Mouse (Mus musculus): ENCODE data around the gene Gm11037. TPM values are rescaled to one million over a fixed set of nuclear protein-coding genes. Genes with fewer than 3 reads are reported as not detected.
A peak's percentile ranks its signal among the peaks of the same experiment; 100 is the strongest.

Gm11037 gene
- polyA plus RNA-seq, 1 experiment: not detected

DNA sequence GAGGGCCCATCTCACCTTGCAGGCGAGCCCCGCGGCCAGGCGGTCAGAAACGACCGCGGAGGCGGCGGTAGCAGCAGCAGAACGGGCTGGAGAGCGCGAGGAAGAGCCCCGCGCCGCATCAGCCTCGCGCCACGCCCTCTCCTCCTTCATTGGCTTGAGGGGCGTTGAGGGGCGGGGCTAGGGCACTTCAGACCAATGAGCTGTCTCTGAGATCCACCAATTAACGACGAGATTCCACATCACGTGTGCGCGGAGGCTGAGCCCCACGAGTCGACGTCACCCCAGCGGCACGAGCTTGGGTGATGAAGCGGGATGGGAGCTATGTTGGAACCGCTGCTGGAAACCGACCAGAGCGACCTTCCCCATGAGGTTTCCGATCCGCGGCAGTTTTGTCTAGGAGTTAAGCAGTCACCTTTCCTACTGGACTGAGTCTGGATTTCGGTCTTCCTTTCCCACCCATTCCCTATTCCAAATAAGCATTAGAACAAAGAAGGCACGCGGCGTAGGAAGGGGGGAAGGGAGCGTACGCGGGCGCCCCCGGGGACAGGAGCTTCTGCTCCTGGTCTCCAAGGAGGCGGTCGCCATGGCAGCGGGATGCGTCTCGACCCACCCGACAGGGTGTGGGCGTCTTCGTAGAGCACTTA lies 26.8 kb downstream of the Gm11037 start, which contains the start of gene 1700037H04Rik:
1700037H04Rik (minus strand) TSS at position 144 of the 644 bp plus-strand sequence.
- Histone ChIP-seq H3K4me3 (peak within 1 kb of the TSS; percentile 59), H3K36me3 (ENCODE audit: control insufficient read depth, insufficient read depth) (no peaks in the 10 kb centered on the region), H3ac (ENCODE audit: control insufficient read depth, insufficient read length) (peak within 1 kb of the TSS; percentile 20), H3K79me2 (ENCODE audit: control insufficient read depth, insufficient read depth) (peaks cover 11% of the 10 kb centered on the region), H3K27me3 (ENCODE audit: control insufficient read depth, insufficient read depth, insufficient read length) (no peaks in the 10 kb centered on the region), H3K4me2 (ENCODE audit: low read depth) (peak within 1 kb of the TSS; percentile 95)
- TF ChIP-seq TCF3 (IDR thresholded peaks at IDR 0.05; ENCODE audit: insufficient read length, low read depth) (no peak), MYOD1 (IDR thresholded peaks at IDR 0.05; ENCODE audit: control insufficient read depth in 1 of 3, insufficient read length in 2 of 3, low read depth in 2 of 3) (no peak), MAX (IDR thresholded peaks at IDR 0.05; ENCODE audit: low read depth) (peak; percentile 59), CEBPB (IDR thresholded peaks at IDR 0.05; ENCODE audit: insufficient read depth, poor library complexity, severe bottlenecking) (no peak), POLR2AphosphoS2 (IDR thresholded peaks at IDR 0.05; ENCODE audit: insufficient read length, low read depth) (peak; percentile 88), SRF (IDR thresholded peaks at IDR 0.05; ENCODE audit: control insufficient read depth, insufficient read length, low read depth) (peak; percentile 66), E2F4 (IDR thresholded peaks at IDR 0.05; ENCODE audit: insufficient read depth) (peak; percentile 35), REST (IDR thresholded peaks at IDR 0.05; ENCODE audit: insufficient read depth, insufficient read length) (no peak), USF1 (IDR thresholded peaks at IDR 0.05; ENCODE audit: low read depth) (peak; percentile 99), POLR2A (IDR thresholded peaks at IDR 0.05; ENCODE audit: insufficient read length, low read depth) (peak; percentile 90), TCF12 (IDR thresholded peaks at IDR 0.05; ENCODE audit: insufficient read depth, poor library complexity, severe bottlenecking) (no peak), MYOG (IDR thresholded peaks at IDR 0.05; ENCODE audit: control insufficient read depth in 1 of 3, insufficient read depth in 1 of 3, insufficient read length in 2 of 3, low read depth in 2 of 3) (no peak)

DNA sequence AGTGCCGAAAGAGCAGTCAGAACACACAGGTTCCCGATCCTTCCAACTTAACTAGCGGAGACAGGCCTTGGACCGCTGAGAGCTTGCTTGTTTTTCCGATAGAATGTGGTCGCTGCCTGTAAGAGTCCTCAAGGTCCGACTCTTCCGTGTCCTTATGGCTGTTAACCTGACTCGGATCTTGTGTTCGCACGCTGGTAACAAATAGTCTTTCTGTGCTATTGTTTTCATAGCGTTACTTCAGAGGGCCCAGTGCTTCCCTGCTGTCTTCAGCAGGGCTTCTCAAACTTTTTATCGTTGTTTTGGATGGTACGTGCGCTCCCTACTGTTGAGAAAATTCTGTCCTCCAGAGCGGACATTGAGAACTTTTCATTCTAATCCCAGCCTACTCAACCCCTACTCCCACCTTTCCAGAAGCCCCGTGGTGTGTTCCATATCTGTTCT lies 27.4 kb downstream of the Gm11037 start:
- no peaks in the 10 kb centered on the region for H3K27me3 ChIP-seq (ENCODE audit: control insufficient read depth, insufficient read depth, insufficient read length)
- peak overlapping the region; percentile 20 for H3ac ChIP-seq (ENCODE audit: control insufficient read depth, insufficient read length)
- H3K4me2 ChIP-seq (ENCODE audit: low read depth): peak overlapping the region; percentile 95
- H3K36me3 ChIP-seq (ENCODE audit: control insufficient read depth, insufficient read depth): no peaks in the 10 kb centered on the region
- H3K4me3 ChIP-seq: peak overlapping the region; percentile 59
- TF ChIP-seq POLR2A (IDR thresholded peaks at IDR 0.05; ENCODE audit: insufficient read length, low read depth): no peak
- no peak for TF ChIP-seq SRF (IDR thresholded peaks at IDR 0.05; ENCODE audit: control insufficient read depth, insufficient read length, low read depth)
- no peak for TF ChIP-seq TCF3 (IDR thresholded peaks at IDR 0.05; ENCODE audit: insufficient read length, low read depth)
- TF ChIP-seq CEBPB (IDR thresholded peaks at IDR 0.05; ENCODE audit: insufficient read depth, poor library complexity, severe bottlenecking): no peak
- no peak for TF ChIP-seq TCF12 (IDR thresholded peaks at IDR 0.05; ENCODE audit: insufficient read depth, poor library complexity, severe bottlenecking)
- peaks cover 11% of the 10 kb centered on the region for H3K79me2 ChIP-seq (ENCODE audit: control insufficient read depth, insufficient read depth)

DNA sequence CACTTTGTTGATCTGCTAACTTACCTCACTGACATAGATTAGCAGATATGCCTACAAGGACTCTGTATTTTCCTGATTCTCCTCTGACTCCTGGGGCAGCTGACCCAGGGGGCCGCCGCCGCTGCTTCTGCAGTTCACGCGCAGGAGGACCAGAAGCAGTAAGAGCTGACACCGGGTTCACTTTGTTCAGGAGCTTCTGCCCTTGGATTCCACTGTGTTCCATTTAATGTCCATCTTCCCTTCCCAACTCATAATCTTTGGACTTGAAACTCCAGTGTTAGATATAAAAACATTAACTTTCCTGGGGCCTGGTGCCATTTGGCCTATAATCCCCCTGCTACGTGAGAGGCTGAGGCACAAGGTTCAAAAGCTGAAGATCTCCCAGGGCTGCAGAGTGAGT lies 30.6 kb downstream of the Gm11037 start:
- H3K79me2 ChIP-seq (ENCODE audit: control insufficient read depth, insufficient read depth): peaks cover 6% of the 10 kb centered on the region
- no peak for TF ChIP-seq CEBPB (IDR thresholded peaks at IDR 0.05; ENCODE audit: insufficient read depth, poor library complexity, severe bottlenecking)
- no peak for TF ChIP-seq USF1 (IDR thresholded peaks at IDR 0.05; ENCODE audit: low read depth)
- no peak for TF ChIP-seq TCF3 (IDR thresholded peaks at IDR 0.05; ENCODE audit: insufficient read length, low read depth)
- TF ChIP-seq REST (IDR thresholded peaks at IDR 0.05; ENCODE audit: insufficient read depth, insufficient read length): no peak
- no peak for TF ChIP-seq SRF (IDR thresholded peaks at IDR 0.05; ENCODE audit: control insufficient read depth, insufficient read length, low read depth)
- no peak for TF ChIP-seq MAX (IDR thresholded peaks at IDR 0.05; ENCODE audit: low read depth)
- no peak for TF ChIP-seq MYOD1 (IDR thresholded peaks at IDR 0.05; ENCODE audit: control insufficient read depth in 1 of 3, insufficient read length in 2 of 3, low read depth in 2 of 3)
- no peak for TF ChIP-seq TCF12 (IDR thresholded peaks at IDR 0.05; ENCODE audit: insufficient read depth, poor library complexity, severe bottlenecking)
- no peak for TF ChIP-seq POLR2A (IDR thresholded peaks at IDR 0.05; ENCODE audit: insufficient read length, low read depth)
- no peak for TF ChIP-seq E2F4 (IDR thresholded peaks at IDR 0.05; ENCODE audit: insufficient read depth)
- no peak for TF ChIP-seq POLR2AphosphoS2 (IDR thresholded peaks at IDR 0.05; ENCODE audit: insufficient read length, low read depth)
- TF ChIP-seq MYOG (IDR thresholded peaks at IDR 0.05; ENCODE audit: control insufficient read depth in 1 of 3, insufficient read depth in 1 of 3, insufficient read length in 2 of 3, low read depth in 2 of 3): no peak
- H3K27me3 ChIP-seq (ENCODE audit: control insufficient read depth, insufficient read depth, insufficient read length): no peaks in the 10 kb centered on the region
- H3K4me3 ChIP-seq: no peak overlapping the region
- H3K36me3 ChIP-seq (ENCODE audit: control insufficient read depth, insufficient read depth): no peaks in the 10 kb centered on the region
- H3ac ChIP-seq (ENCODE audit: control insufficient read depth, insufficient read length): no peak overlapping the region
- no peak overlapping the region for H3K4me2 ChIP-seq (ENCODE audit: low read depth)

DNA sequence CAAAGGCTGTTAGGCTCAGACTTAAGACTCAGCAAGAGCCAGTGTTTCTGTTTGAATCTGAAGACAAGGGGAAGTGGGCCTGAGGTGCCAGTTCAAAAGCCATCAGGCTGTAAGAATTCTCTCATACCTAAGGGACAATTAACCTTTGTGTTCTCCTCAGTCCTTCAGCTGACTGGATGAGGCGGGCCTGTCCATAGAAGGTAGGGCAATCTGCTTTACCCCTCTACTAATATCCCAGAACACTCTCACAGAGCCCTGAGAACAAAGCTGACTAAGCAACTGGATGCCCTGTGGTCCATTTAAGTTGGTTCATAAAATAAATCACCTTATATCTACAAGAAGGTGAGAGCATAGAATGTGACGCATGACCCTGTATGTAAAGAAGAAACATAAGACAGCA lies 32.9 kb downstream of the Gm11037 start:
- Histone ChIP-seq H3ac (ENCODE audit: control insufficient read depth, insufficient read length) (no peak overlapping the region), H3K36me3 (ENCODE audit: control insufficient read depth, insufficient read depth) (no peaks in the 10 kb centered on the region), H3K4me2 (ENCODE audit: low read depth) (no peak overlapping the region), H3K4me3 (no peak overlapping the region), H3K79me2 (ENCODE audit: control insufficient read depth, insufficient read depth) (no peaks in the 10 kb centered on the region), H3K27me3 (ENCODE audit: control insufficient read depth, insufficient read depth, insufficient read length) (no peaks in the 10 kb centered on the region)
- TF ChIP-seq TCF3 (IDR thresholded peaks at IDR 0.05; ENCODE audit: insufficient read length, low read depth) (no peak), SRF (IDR thresholded peaks at IDR 0.05; ENCODE audit: control insufficient read depth, insufficient read length, low read depth) (no peak), POLR2A (IDR thresholded peaks at IDR 0.05; ENCODE audit: insufficient read length, low read depth) (no peak), MAX (IDR thresholded peaks at IDR 0.05; ENCODE audit: low read depth) (no peak), MYOG (IDR thresholded peaks at IDR 0.05; ENCODE audit: control insufficient read depth in 1 of 3, insufficient read depth in 1 of 3, insufficient read length in 2 of 3, low read depth in 2 of 3) (no peak), POLR2AphosphoS2 (IDR thresholded peaks at IDR 0.05; ENCODE audit: insufficient read length, low read depth) (no peak), E2F4 (IDR thresholded peaks at IDR 0.05; ENCODE audit: insufficient read depth) (no peak), TCF12 (IDR thresholded peaks at IDR 0.05; ENCODE audit: insufficient read depth, poor library complexity, severe bottlenecking) (no peak), MYOD1 (IDR thresholded peaks at IDR 0.05; ENCODE audit: control insufficient read depth in 1 of 3, insufficient read length in 2 of 3, low read depth in 2 of 3) (no peak), REST (IDR thresholded peaks at IDR 0.05; ENCODE audit: insufficient read depth, insufficient read length) (no peak), USF1 (IDR thresholded peaks at IDR 0.05; ENCODE audit: low read depth) (no peak), CEBPB (IDR thresholded peaks at IDR 0.05; ENCODE audit: insufficient read depth, poor library complexity, severe bottlenecking) (no peak)
